Mouse (Mus musculus) T-cell, adult 2 months (primary cell): Measurements from ENCODE around the gene Olfr527.

Source experiments
- DNase-seq: peaks from one replicate; pipeline ENCODE4 v3.0.0; 2022; ENCODE audit warnings: low spot score

Olfr527 gene

DNA sequence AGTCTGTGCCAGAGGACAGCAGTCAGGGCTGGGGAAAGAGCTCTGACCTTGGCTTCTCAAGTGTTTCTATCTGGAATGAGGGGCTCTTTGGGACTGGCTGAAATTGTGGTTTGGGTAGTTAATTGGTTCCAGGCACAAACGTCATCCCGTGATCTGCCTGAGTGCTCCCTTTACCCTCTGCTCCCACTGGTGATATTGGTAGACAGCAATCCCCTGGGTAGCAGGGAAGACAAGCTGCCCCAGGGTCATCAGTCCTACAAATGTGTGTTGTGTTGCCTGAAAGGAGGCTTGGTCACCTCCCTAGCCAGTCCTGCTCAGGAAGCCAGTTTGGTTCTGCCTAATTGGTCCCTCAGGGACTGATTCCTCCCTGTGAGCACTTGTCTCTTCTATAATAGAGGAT is at the start of gene Olfr527:
TSS of gene Olfr527 (plus strand) at position 301 of the 400 bp plus-strand sequence.
- DNase-seq = no peak

DNA sequence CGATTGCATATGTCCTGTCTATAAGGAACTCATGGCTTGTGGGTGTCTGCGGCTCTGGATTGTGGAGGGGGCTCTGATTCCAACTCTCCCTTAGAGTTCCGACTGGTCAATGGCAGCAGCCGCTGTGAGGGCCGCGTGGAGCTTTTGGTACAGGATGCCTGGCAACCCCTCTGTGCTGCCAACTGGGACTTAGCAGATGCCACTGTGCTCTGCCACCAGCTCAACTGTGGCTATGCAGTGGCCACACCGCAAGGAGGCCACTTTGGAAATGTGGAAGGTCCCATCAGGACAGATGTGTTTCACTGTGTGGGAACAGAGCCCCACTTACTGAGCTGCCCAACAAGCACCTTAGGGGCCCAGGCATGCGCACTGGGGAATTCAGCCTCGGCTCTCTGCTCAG is 38.1 kb upstream of the Olfr527 start:
- no peak for DNase-seq

DNA sequence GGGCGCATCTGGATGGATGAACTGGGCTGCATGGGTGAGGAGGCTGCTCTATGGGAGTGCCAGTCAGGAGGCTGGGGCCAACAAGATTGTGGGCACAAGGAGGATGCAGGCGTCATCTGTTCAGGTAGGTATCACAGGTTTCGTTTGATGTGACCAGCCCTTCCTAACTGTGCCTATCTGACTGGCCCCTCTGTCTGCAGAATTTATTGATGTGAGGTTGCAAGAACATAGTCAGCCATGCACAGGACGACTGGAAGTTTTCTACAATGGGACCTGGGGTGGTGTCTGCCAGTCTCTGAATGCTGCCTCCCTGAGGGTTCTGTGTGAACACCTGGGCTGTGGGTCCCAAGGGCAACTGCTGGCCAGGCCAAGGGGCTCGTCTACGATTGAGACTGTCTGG is 36.9 kb upstream of the Olfr527 start:
- DNase-seq = no peak

DNA sequence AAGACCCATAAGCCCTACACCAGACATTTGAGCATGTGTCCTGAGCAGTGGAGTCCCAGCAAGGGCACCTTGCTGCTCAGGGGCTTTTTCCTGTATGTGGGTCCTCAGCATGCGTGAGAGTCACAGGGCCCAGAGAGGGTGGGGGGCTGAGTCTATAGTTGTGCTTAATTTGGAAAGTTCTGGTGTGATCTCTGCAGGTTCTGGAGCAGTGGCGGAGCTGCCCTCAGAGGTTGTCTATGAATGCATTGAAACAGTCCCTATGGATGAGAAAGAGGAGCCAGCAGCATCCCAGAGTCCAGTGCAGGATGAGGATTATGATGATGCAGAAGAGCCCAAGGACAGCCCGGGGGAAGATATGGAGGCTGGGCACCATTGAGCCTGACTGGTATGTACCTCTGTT is 34.4 kb upstream of the Olfr527 start:
- DNase-seq = no peak

DNA sequence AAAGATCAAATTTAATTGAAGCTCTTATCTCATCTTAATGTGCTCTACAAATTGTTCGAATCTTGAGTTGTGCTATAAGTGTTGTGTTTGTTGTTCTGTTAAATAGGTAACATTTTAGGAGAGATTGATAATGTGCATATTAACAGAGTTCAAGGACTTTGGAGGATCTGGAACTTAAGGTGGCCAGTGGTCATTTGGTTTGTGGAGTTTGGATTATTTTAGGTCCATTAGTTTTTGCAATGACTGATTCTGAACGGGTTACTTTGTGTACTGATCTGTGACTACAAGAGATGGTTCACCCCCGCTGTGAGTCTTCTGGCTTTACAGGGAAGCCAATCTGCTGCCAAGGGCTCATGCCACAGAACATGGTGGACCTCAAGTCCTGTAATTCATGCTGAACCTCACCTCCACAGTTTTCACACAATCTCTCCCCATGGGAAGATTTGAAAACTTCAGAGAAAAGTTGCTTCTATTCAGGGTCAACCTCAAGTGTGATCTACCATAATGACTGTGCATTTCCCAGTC is 13.9 kb upstream of the Olfr527 start:
- no peak for DNase-seq

DNA sequence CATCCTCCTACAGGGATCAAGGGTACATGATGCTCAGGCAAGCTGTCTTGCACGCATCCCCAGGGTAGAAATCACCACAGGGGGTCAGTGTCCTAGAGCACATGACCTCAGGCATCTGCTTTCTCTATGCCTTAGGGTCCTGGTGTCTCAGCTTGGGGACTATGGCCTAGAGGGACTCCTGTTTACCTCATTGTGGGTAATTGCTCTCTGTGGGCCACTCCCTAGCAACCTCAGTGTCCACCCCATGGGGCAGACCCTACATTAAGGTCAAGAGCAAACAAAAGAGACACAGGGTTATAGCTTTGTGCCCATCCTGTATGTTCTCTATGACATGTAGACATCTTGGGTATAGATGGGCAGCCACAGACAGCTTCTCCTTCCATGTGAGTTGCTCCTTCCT is 13.3 kb upstream of the Olfr527 start, which contains the start of gene Olfr525:
TSS of gene Olfr525 (plus strand) at position 301 of the 400 bp plus-strand sequence.
- no peak for DNase-seq

DNA sequence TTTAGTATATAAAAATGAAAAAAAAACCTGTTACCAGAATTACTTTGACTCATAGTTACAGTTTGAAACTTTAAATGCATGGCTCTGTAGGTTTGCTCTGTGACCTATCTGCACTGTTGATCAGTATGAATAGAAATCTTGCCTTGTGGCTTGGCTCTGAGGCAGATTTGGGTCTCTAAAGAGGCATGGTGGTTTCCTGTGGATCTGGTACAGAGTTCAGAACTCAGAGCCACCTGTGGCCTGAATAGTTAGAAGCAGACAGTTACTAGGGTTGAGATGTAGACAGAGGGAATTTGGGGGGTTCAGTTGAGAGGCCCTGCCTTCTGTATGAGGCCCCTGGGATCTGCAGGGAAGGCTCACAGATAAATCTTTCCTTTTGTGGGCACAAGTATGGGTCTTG is 12.7 kb upstream of the Olfr527 start:
- peak; percentile 23 for DNase-seq

DNA sequence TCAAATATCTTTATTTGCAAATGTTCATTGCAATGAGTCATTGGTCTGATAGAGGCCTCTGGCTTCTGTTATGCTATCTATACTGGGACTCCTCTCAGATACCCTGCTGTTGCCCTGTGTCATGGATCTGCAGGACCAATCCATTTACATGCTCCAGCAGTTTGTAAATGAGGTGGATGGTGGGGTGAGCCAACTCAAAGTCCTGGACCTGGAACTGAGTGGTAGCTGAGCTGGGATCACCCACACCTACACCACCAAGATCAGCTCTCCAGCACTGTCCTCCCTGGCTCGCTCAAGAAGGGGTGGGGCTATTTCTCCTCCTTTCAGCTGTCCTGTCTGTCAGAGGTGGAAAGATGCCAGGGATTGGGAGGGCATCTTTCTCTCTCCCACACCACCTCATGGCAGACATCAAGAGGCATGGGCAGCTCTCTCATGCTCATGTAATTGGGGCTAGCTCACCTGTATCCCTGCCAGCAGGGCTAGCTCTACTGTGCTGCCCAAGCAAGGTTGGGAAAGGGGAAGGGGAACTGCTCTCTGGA is 4.0 kb upstream of the Olfr527 start:
- DNase-seq = no peak

DNA sequence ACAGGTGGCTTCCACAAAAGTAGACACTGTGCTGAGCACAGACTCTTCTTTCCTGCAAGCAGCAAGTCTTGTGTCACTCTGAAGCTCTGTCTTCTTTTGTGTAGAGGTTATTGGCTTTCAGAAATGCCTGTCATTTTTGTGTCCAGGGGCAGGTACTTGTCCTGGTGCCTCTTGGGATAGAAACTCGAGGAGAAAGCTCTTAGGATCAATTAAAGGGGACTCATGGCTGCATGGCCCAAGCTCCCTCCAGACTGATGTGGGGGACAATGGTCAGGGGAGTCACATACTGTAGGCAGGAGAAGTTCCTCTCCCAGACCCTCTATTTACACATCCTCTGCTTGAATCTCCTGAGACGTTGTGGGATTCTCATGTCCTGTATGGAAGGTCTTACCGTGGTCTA is 27.8 kb downstream of the Olfr527 start, which contains the start of gene Olfr60:
TSS of gene Olfr60 (minus strand) at position 101 of the 400 bp plus-strand sequence.
- no peak for DNase-seq

DNA sequence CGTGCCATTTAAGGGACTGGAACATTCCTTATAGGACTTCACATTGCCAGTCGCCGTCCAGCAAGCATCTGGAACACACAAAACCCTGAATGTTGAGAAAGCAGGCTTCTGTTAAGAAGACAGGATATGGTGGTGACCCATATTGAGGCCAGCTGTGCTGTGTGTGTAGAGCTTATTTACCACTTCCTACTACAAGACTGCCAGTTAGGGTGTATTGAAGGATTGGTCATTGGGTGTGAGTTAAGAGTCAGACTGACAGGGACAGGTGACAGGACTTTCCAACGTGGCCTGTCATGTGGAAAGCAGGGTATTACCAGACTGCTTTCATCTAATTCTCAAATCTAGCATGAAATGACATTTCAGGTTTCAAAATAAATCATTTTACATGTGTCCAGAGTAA is 40.5 kb downstream of the Olfr527 start:
- DNase-seq = peak; percentile 8

DNA sequence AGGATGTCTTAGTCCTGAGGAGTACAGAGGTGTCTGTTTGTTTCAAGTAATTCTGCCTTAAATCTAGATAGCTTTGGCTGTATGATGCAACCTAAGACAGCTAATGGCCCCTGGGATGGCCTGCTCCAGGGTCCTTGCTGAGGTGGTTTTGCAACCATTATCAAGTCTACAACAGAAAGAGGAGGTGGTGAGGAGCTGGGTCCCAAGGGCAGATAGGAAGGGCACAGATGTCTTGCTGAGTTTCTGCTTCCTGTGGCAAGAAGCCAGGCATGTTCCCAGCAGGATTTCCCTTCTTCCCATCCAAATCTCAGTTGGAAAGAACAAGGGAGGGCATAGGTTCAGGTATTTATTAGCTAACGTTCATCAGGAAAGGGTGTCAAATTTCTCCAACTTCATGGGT is 42.4 kb downstream of the Olfr527 start, which contains the start of gene Olfr530:
TSS of gene Olfr530 (minus strand) at position 101 of the 400 bp plus-strand sequence.
- no peak for DNase-seq

DNA sequence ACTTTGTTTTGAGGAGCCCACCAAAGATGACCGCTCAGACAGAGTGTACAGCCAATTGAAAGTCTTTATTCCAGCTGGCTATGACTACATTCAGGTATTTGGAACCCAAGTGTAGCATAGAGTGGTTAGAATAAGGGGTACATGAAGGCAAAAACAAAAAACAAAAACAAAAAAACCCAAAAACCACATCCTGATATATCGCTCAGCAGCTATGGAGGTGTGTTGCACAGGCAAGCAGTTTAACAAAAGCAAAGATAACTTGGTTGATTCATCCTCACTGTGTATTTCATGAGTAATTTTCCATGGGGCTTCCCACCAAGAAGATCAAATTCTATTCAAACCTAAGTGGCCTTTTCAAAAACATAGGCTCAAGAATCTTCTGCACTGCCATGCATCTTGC is 43.1 kb downstream of the Olfr527 start:
- no peak for DNase-seq
